Mouse (Mus musculus): ENCODE results near the gene Smox.

- no peak for TF ChIP-seq CTCF (IDR thresholded peaks at IDR 0.05; ENCODE audit: low read depth, low read length)
- no peak for TF ChIP-seq POLR2A (IDR thresholded peaks at IDR 0.05; ENCODE audit: borderline replicate concordance, low read depth, low read length)
Observed at GRCm38 (mm10) chr2:131482478-131482877, 8.8 kb upstream of the Smox start.
